Mouse (Mus musculus): ENCODE results near the gene Olfr282. TPM values are rescaled to one million over a fixed set of nuclear protein-coding genes. Genes with fewer than 3 reads are reported as not detected.

Olfr282 gene
- polyA plus RNA-seq, 1 experiment from 2014 or later: not detected

DNA sequence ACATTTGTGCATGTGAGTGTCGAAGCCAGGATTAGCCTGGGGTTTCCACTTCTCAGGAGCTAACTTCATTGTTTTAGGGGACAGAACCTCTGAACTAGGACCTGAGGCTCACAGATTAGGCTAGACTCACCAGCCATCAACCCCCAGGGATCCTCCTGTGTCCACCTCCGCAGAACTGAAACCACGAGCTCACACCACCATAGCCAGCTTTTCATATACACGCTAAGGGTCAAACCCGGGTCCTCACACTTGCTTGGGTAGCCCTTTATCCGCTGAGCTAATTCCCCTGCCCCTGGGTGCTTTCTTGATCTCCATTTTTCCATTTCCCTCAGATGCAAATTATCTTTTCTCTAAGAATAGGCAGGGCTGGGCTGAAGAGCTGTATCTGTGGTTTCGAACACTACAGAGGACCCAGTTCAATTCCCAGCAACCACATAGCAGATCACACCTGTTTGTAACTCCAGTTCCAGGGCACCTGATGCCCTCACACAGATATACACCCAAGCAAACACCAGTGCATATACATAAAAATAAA is 48.6 kb downstream of the Olfr282 start:
- 73% methylated on average over 7 of the region's 7 CpGs for WGBS
- no peak for ATAC-seq (ENCODE audit: insufficient number of reproducible peaks, insufficient read depth, low FRiP score, low read depth)

GRCm38 (mm10) chr15:98482701-98483100 is 51.7 kb downstream of the Olfr282 start, which contains the start of gene Lalba:
Lalba (minus strand) TSS chr15:98482721.
- no peaks in the 10 kb centered on the region for H3K4me1 ChIP-seq (ENCODE audit: control insufficient read depth, insufficient read depth, low read length)
- H3K4me2 ChIP-seq (replicated peaks; ENCODE audit: low read depth, low read length): no peak within 1 kb of the TSS
- H3K27me3 ChIP-seq (ENCODE audit: control insufficient read depth, insufficient read depth, low read length): no peaks in the 10 kb centered on the region
- H3K9ac ChIP-seq (replicated peaks; ENCODE audit: low read depth, low read length): no peak within 1 kb of the TSS
- no peaks in the 10 kb centered on the region for H3K9me3 ChIP-seq (ENCODE audit: control insufficient read depth, low read depth, low read length)
- no peak for ATAC-seq (ENCODE audit: insufficient number of reproducible peaks, insufficient read depth, low FRiP score, low read depth)
- no peaks in the 10 kb centered on the region for H3K36me3 ChIP-seq (ENCODE audit: control insufficient read depth, insufficient read depth, low read length)
- no peak within 1 kb of the TSS for H3K4me3 ChIP-seq (ENCODE audit: low read depth, low read length)
- WGBS: 49% methylated on average over 3 of the region's 3 CpGs
- no peak within 1 kb of the TSS for H3K27ac ChIP-seq (ENCODE audit: low read length)

More for the DNA sequence above, 48.6 kb downstream of the Olfr282 start:
- Histone ChIP-seq H3K4me2 (replicated peaks; ENCODE audit: low read depth, low read length) (no peak overlapping the region), H3K27ac (ENCODE audit: low read length) (no peak overlapping the region), H3K9ac (replicated peaks; ENCODE audit: low read depth, low read length) (no peak overlapping the region), H3K9me3 (ENCODE audit: control insufficient read depth, low read depth, low read length) (no peaks in the 10 kb centered on the region), H3K4me3 (ENCODE audit: low read depth, low read length) (no peak overlapping the region), H3K27me3 (ENCODE audit: control insufficient read depth, insufficient read depth, low read length) (no peaks in the 10 kb centered on the region), H3K4me1 (ENCODE audit: control insufficient read depth, insufficient read depth, low read length) (no peaks in the 10 kb centered on the region), H3K36me3 (ENCODE audit: control insufficient read depth, insufficient read depth, low read length) (no peaks in the 10 kb centered on the region)

GRCm38 (mm10) chr15:98483907-98484886 is 53.2 kb downstream of the Olfr282 start:
- ATAC-seq (ENCODE audit: insufficient number of reproducible peaks, insufficient read depth, low FRiP score, low read depth): no peak
- Histone ChIP-seq H3K27ac (ENCODE audit: low read length) (peak overlapping the region; percentile 39; the same call in 1 of the 2 replicates), H3K4me3 (ENCODE audit: low read depth, low read length) (no peak overlapping the region), H3K4me2 (replicated peaks; ENCODE audit: low read depth, low read length) (no peak overlapping the region), H3K27me3 (ENCODE audit: control insufficient read depth, insufficient read depth, low read length) (no peaks in the 10 kb centered on the region), H3K9ac (replicated peaks; ENCODE audit: low read depth, low read length) (no peak overlapping the region), H3K4me1 (ENCODE audit: control insufficient read depth, insufficient read depth, low read length) (no peaks in the 10 kb centered on the region), H3K9me3 (ENCODE audit: control insufficient read depth, low read depth, low read length) (no peaks in the 10 kb centered on the region), H3K36me3 (ENCODE audit: control insufficient read depth, insufficient read depth, low read length) (no peaks in the 10 kb centered on the region)
- 55% methylated on average over 18 of the region's 18 CpGs for WGBS

DNA sequence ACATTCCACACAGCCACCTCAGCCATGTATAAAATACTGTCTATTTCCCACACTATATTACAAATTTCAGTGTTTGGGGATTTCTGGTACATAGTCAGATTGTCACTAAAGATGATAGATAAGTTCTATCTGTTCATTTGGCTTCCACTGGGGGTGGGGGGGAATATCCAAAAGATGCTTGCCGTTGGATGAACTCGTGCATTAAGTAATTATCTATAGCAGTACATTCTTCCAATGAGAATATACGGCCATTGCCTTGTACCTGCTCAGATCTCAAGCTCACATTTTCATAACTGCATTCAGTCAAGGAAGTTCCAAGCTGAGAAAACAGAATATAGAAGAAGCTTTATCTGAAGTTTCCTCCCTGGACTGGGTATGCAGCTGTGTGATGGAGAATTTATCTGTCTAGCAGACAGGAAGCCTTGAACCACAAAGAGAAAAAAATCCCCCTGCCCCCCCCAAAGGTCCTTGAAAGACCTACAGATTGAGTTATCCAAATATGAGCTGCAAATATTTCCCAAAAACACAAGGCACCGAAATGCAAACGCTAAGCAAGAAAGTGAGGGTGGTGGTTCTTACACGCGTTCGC is 55.5 kb downstream of the Olfr282 start:
- no peaks in the 10 kb centered on the region for H3K9me3 ChIP-seq (ENCODE audit: control insufficient read depth, low read depth, low read length)
- H3K4me1 ChIP-seq (ENCODE audit: control insufficient read depth, insufficient read depth, low read length): no peaks in the 10 kb centered on the region
- WGBS: 92% methylated on average over 8 of the region's 8 CpGs
- no peaks in the 10 kb centered on the region for H3K36me3 ChIP-seq (ENCODE audit: control insufficient read depth, insufficient read depth, low read length)
- no peak overlapping the region for H3K27ac ChIP-seq (ENCODE audit: low read length)
- H3K4me2 ChIP-seq (replicated peaks; ENCODE audit: low read depth, low read length): no peak overlapping the region
- no peak overlapping the region for H3K9ac ChIP-seq (replicated peaks; ENCODE audit: low read depth, low read length)
- no peak for ATAC-seq (ENCODE audit: insufficient number of reproducible peaks, insufficient read depth, low FRiP score, low read depth)
- no peaks in the 10 kb centered on the region for H3K27me3 ChIP-seq (ENCODE audit: control insufficient read depth, insufficient read depth, low read length)
- no peak overlapping the region for H3K4me3 ChIP-seq (ENCODE audit: low read depth, low read length)

Other genes starting within 250 kb of the Olfr282 start
- gene Olfr288, start 235.7 kb upstream of the Olfr282 start, polyA plus RNA-seq (2014; fragmentation: Nextera tagmentation; extraction: Ambion mirVana): not detected in 2 replicates
- not detected in 2 replicates for gene Gm44579, start 210.2 kb upstream of the Olfr282 start, polyA plus RNA-seq (2014; fragmentation: Nextera tagmentation; extraction: Ambion mirVana)
- gene Olfr287, start 210.2 kb upstream of the Olfr282 start, polyA plus RNA-seq (2014; fragmentation: Nextera tagmentation; extraction: Ambion mirVana): not detected in 2 replicates
- not detected in 2 replicates for gene Olfr286, start 196.8 kb upstream of the Olfr282 start, polyA plus RNA-seq (2014; fragmentation: Nextera tagmentation; extraction: Ambion mirVana)
- not detected in 2 replicates for gene H1fnt, start 173.9 kb upstream of the Olfr282 start, polyA plus RNA-seq (2014; fragmentation: Nextera tagmentation; extraction: Ambion mirVana)
- gene Zfp641, start 135.1 kb upstream of the Olfr282 start, polyA plus RNA-seq (2014; fragmentation: Nextera tagmentation; extraction: Ambion mirVana): 0.74 and 0.87 TPM in 2 replicates
- gene Olfr285, start 113.9 kb upstream of the Olfr282 start, polyA plus RNA-seq (2014; fragmentation: Nextera tagmentation; extraction: Ambion mirVana): not detected in 2 replicates
- gene Olfr284, start 90.2 kb upstream of the Olfr282 start, polyA plus RNA-seq (2014; fragmentation: Nextera tagmentation; extraction: Ambion mirVana): not detected in 2 replicates
- gene Olfr283, start 50.3 kb upstream of the Olfr282 start, polyA plus RNA-seq (2014; fragmentation: Nextera tagmentation; extraction: Ambion mirVana): not detected in 2 replicates
- gene Olfr281, start 21.4 kb downstream of the Olfr282 start, polyA plus RNA-seq (2014; fragmentation: Nextera tagmentation; extraction: Ambion mirVana): not detected in 2 replicates
- not detected in 2 replicates for gene OR5BS1P, start 38.7 kb downstream of the Olfr282 start, polyA plus RNA-seq (2014; fragmentation: Nextera tagmentation; extraction: Ambion mirVana)
- not detected in 2 replicates for gene Lalba, start 51.5 kb downstream of the Olfr282 start, polyA plus RNA-seq (2014; fragmentation: Nextera tagmentation; extraction: Ambion mirVana)
- not detected in 2 replicates for gene Olfr279, start 61.2 kb downstream of the Olfr282 start, polyA plus RNA-seq (2014; fragmentation: Nextera tagmentation; extraction: Ambion mirVana)
- gene Kansl2, start 103.0 kb downstream of the Olfr282 start, polyA plus RNA-seq (2014; fragmentation: Nextera tagmentation; extraction: Ambion mirVana): 90.6 and 92.2 TPM in 2 replicates
- gene Ccnt1, start 139.7 kb downstream of the Olfr282 start, polyA plus RNA-seq (2014; fragmentation: Nextera tagmentation; extraction: Ambion mirVana): 60.0 and 61.2 TPM in 2 replicates
- not detected in 2 replicates for gene 4930415O20Rik, start 139.8 kb downstream of the Olfr282 start, polyA plus RNA-seq (2014; fragmentation: Nextera tagmentation; extraction: Ambion mirVana)
- gene Adcy6, start 178.9 kb downstream of the Olfr282 start, polyA plus RNA-seq (2014; fragmentation: Nextera tagmentation; extraction: Ambion mirVana): 21.9 and 23.0 TPM in 2 replicates
- gene Cacnb3, start 199.6 kb downstream of the Olfr282 start, polyA plus RNA-seq (2014; fragmentation: Nextera tagmentation; extraction: Ambion mirVana): 34.4 TPM in 2 replicates
- gene Ddx23, start 231.7 kb downstream of the Olfr282 start, polyA plus RNA-seq (2014; fragmentation: Nextera tagmentation; extraction: Ambion mirVana): 30.1 and 30.3 TPM in 2 replicates
- 0.75 and 0.83 TPM in 2 replicates for gene Rnd1, start 246.2 kb downstream of the Olfr282 start, polyA plus RNA-seq (2014; fragmentation: Nextera tagmentation; extraction: Ambion mirVana)